Mouse (Mus musculus) liver, adult 2 months (tissue): ENCODE data around the gene Nol4l.

Source experiments
- CTCF ChIP-seq: fragments of 200-500 bp; IDR thresholded peaks from 2 replicates; pipeline ENCODE4 v1.5.1; 2011; ENCODE audit warnings: low read depth, low read length, control low read depth
- POLR2A ChIP-seq: fragments of 200-500 bp; IDR thresholded peaks from 2 replicates; pipeline ENCODE4 v1.6.1; 2011; ENCODE audit warnings: low read length, control low read depth; ENCODE audit not compliant: insufficient read depth; ENCODE audit errors: extremely low read depth

GRCm38 (mm10) chr2:153575554-153575953 lies 45.8 kb upstream of the Nol4l start:
- TF ChIP-seq CTCF (no peak), POLR2A (no peak)
